Mouse (Mus musculus): ENCODE measurements around the gene Abhd14a. TPM values are rescaled to one million over a fixed set of nuclear protein-coding genes. Genes with fewer than 3 reads are reported as not detected.

The Abhd14a gene
- total and polyA plus RNA-seq, 2 experiments from 2014 or later: 54.4 to 84.1 TPM

DNA sequence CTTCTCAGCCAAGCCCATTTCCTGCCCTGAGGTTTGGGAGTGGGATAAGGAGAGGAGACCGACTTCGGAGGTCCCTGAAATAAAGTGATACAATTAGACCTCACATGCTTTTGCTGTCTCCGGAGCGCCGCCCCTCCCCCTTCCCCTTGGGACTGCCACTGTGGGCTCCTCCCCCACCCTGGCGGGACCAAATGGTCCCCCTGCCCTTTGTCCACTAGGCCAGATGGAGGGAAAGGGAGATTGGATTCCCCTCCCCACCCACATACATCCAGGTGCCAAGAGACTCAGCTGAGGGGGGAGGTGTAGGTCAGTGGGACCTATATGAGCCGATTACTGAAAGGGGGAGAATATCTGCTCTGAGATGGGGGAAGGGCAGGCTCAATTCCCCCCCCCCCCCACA lies 5.3 kb upstream of the Abhd14a start:
- ATAC-seq (no peak), DNase-seq (peak; percentile 30)
- Histone ChIP-seq H3K4me3 (ENCODE audit: low read depth, low read length) (peak overlapping the region; percentile 71), H3K9ac (peak overlapping the region; percentile 92), H3K4me2 (ENCODE audit: low read depth) (peak overlapping the region; percentile 97), H3K27ac (ENCODE audit: low read depth, low read length) (peak overlapping the region; percentile 91), H3K27me3 (ENCODE audit: insufficient read depth, low read length) (no peaks in the 10 kb centered on the region), H3K9me3 (ENCODE audit: low read length) (no peaks in the 10 kb centered on the region), H3K36me3 (ENCODE audit: insufficient read depth) (no peaks in the 10 kb centered on the region), H3K4me1 (ENCODE audit: insufficient read depth) (peaks cover 41% of the 10 kb centered on the region)
- no peak for TF ChIP-seq CTCF (IDR thresholded peaks at IDR 0.05; ENCODE audit: low read depth)
- WGBS: under 1% methylated on average over 7 of the region's 7 CpGs

DNA sequence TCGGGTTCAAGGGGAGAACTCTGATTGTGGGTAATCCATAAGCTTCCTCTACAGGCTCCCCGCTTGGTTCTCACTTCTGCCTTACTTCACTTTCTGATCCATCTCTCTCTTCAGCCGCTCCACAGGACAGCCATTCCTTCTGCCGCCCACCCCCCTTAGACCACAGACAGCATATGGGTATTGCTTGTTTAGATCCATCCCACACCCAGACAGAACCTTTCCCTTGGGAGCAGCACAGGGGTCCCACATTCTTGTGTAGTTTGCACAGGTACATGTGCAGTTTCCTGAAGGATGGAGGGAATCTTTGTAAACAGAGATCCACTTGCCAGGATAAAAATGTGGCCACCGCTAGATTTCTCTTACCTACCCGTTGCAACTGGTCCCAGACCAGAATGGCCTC lies 4.9 kb upstream of the Abhd14a start:
- DNase-seq (no peak), ATAC-seq (no peak)
- peak overlapping the region; percentile 97 for H3K4me2 ChIP-seq (ENCODE audit: low read depth)
- H3K9me3 ChIP-seq (ENCODE audit: low read length): no peaks in the 10 kb centered on the region
- H3K4me1 ChIP-seq (ENCODE audit: insufficient read depth): peaks cover 41% of the 10 kb centered on the region
- no peak overlapping the region for H3K4me3 ChIP-seq (ENCODE audit: low read depth, low read length)
- WGBS: 27% methylated on average over 6 of the region's 6 CpGs
- TF ChIP-seq CTCF (IDR thresholded peaks at IDR 0.05; ENCODE audit: low read depth): no peak
- H3K27me3 ChIP-seq (ENCODE audit: insufficient read depth, low read length): no peaks in the 10 kb centered on the region
- peak overlapping the region; percentile 91; the same call in 1 of the 2 replicates for H3K27ac ChIP-seq (ENCODE audit: low read depth, low read length)
- H3K36me3 ChIP-seq (ENCODE audit: insufficient read depth): no peaks in the 10 kb centered on the region
- H3K9ac ChIP-seq: peak overlapping the region; percentile 92; the same call in 1 of the 2 replicates

DNA sequence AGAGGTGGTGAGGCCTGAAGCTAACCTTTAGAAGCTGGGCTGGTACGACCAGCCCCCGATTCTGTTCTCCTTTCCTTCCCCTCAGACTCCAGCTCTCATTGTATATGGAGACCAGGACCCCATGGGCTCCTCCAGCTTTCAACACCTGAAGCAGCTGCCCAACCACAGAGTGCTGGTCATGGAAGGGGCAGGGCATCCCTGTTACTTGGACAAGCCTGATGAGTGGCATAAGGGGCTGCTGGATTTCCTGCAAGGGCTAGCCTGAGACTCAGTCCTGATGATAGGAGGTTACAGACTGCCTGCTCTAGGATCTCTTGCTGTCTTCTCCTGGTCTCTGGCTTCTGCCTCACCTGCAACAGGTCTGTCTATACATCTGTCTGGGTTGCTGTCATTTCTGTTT lies 4.4 kb upstream of the Abhd14a start:
- no peak overlapping the region for H3K4me3 ChIP-seq (ENCODE audit: low read depth, low read length)
- no peak for DNase-seq
- TF ChIP-seq CTCF (IDR thresholded peaks at IDR 0.05; ENCODE audit: low read depth): no peak
- no peak overlapping the region for H3K27ac ChIP-seq (ENCODE audit: low read depth, low read length)
- WGBS: 68% methylated on average over 2 of the region's 2 CpGs
- H3K4me1 ChIP-seq (ENCODE audit: insufficient read depth): peaks cover 37% of the 10 kb centered on the region
- no peak overlapping the region for H3K4me2 ChIP-seq (ENCODE audit: low read depth)
- no peaks in the 10 kb centered on the region for H3K27me3 ChIP-seq (ENCODE audit: insufficient read depth, low read length)
- H3K9me3 ChIP-seq (ENCODE audit: low read length): no peaks in the 10 kb centered on the region
- ATAC-seq: no peak
- H3K9ac ChIP-seq: no peak overlapping the region
- no peaks in the 10 kb centered on the region for H3K36me3 ChIP-seq (ENCODE audit: insufficient read depth)

DNA sequence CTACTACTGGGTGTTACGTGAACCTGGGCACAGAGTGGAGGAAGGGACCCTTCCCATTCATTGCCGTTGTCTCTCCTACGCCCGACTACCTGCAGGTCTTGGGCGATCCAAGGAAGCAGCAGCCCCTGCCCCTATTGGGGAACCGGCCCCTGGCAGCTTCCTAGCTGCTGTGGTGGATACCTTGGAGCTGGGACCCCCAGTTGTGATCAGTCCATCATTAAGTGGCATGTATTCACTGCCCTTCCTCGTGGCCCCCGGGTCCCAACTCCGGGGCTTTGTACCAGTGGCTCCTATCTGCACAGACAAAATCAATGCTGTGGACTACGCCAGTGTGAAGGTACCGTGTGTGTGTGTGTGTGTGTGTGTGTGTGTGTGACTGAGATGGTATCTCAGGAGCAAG lies 3.8 kb upstream of the Abhd14a start:
- TF ChIP-seq CTCF (IDR thresholded peaks at IDR 0.05; ENCODE audit: low read depth): no peak
- ATAC-seq: no peak
- 85% methylated on average over 11 of the region's 11 CpGs for WGBS
- Histone ChIP-seq H3K27ac (ENCODE audit: low read depth, low read length) (no peak overlapping the region), H3K4me2 (ENCODE audit: low read depth) (no peak overlapping the region), H3K36me3 (ENCODE audit: insufficient read depth) (no peaks in the 10 kb centered on the region), H3K4me3 (ENCODE audit: low read depth, low read length) (no peak overlapping the region), H3K4me1 (ENCODE audit: insufficient read depth) (peaks cover 31% of the 10 kb centered on the region), H3K9me3 (ENCODE audit: low read length) (no peaks in the 10 kb centered on the region), H3K9ac (no peak overlapping the region), H3K27me3 (ENCODE audit: insufficient read depth, low read length) (no peaks in the 10 kb centered on the region)
- no peak for DNase-seq

DNA sequence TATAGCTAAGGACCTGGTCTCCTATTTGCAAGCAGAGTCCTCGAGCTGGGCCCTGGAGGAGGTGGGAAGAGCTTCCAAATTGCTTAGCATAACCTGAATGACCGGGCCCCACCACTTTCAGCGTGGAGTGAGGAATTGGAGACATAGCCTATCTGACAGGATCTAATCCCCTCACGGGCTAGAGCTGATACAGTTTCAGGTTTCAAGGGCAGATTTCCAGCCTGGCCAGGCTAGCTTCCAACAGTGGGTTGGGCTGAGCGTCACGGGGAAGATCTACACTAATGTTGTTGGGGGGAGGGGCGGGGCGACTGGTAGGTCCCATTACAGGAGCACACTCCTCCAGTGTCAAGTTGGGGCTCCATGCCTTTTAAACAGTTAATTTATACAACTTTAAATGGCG lies 3.2 kb upstream of the Abhd14a start:
- Histone ChIP-seq H3K9ac (no peak overlapping the region), H3K9me3 (ENCODE audit: low read length) (no peaks in the 10 kb centered on the region), H3K4me2 (ENCODE audit: low read depth) (no peak overlapping the region), H3K4me3 (ENCODE audit: low read depth, low read length) (no peak overlapping the region), H3K27ac (ENCODE audit: low read depth, low read length) (no peak overlapping the region), H3K4me1 (ENCODE audit: insufficient read depth) (peaks cover 28% of the 10 kb centered on the region), H3K36me3 (ENCODE audit: insufficient read depth) (no peaks in the 10 kb centered on the region), H3K27me3 (ENCODE audit: insufficient read depth, low read length) (no peaks in the 10 kb centered on the region)
- TF ChIP-seq CTCF (IDR thresholded peaks at IDR 0.05; ENCODE audit: low read depth): no peak
- 26% methylated on average over 9 of the region's 9 CpGs for WGBS
- ATAC-seq (no peak), DNase-seq (no peak)

DNA sequence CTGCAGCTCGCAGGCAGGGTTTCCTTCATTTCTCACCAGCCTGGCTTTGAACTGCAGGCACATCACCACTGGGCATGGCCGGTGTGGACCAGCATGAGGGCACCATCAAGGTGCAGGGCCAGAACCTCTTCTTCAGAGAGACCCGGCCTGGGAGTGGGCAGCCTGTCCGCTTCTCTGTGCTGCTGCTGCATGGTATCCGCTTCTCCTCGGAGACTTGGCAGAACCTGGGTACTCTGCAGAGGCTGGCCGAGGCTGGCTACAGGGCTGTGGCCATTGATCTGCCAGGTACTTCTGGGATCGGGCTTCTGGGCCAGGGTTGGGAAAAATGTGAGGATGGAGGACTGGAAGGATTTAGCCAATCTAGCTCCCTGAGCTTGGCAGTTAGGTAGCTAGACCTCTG lies 2.5 kb upstream of the Abhd14a start:
- H3K36me3 ChIP-seq (ENCODE audit: insufficient read depth): no peaks in the 10 kb centered on the region
- H3K4me1 ChIP-seq (ENCODE audit: insufficient read depth): peaks cover 26% of the 10 kb centered on the region
- no peak overlapping the region for H3K4me2 ChIP-seq (ENCODE audit: low read depth)
- DNase-seq (no peak), ATAC-seq (no peak)
- H3K9ac ChIP-seq: no peak overlapping the region
- TF ChIP-seq CTCF (IDR thresholded peaks at IDR 0.05; ENCODE audit: low read depth): no peak
- no peak overlapping the region for H3K27ac ChIP-seq (ENCODE audit: low read depth, low read length)
- H3K27me3 ChIP-seq (ENCODE audit: insufficient read depth, low read length): no peaks in the 10 kb centered on the region
- no peak overlapping the region for H3K4me3 ChIP-seq (ENCODE audit: low read depth, low read length)
- WGBS: 90% methylated on average over 8 of the region's 8 CpGs
- no peaks in the 10 kb centered on the region for H3K9me3 ChIP-seq (ENCODE audit: low read length)

DNA sequence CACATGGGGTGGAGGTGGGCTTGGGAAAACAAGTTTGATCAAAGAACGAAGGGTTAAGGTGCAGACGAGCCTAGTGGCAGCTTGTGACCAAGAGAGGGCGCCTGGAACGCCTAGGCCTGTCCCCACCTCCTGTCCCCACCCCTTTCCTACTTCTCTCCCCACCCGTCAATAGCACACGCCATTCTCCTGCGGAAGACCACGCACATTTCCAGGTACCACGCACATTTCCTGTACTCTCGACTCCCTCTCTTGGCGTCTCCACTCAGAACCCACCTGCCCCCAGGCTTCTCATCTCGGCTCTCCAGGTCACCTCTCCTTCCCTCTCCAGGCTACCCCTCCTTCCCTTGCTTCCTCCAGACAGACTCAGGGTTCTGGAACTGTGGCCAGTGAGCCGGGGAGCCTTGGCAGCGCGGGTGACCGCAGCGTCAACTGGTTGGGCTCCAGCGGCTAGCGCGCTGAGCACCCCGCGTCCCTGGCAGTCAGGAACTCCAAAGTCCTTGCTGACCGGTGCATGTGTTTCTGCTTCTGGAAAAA lies 1.1 kb upstream of the Abhd14a start:
- Histone ChIP-seq H3K27me3 (ENCODE audit: insufficient read depth, low read length) (no peaks in the 10 kb centered on the region), H3K4me2 (ENCODE audit: low read depth) (peak overlapping the region; percentile 82), H3K9me3 (ENCODE audit: low read length) (no peaks in the 10 kb centered on the region), H3K36me3 (ENCODE audit: insufficient read depth) (no peaks in the 10 kb centered on the region), H3K4me3 (ENCODE audit: low read depth, low read length) (peak overlapping the region; percentile 55), H3K4me1 (ENCODE audit: insufficient read depth) (peaks cover 26% of the 10 kb centered on the region), H3K27ac (ENCODE audit: low read depth, low read length) (peak overlapping the region; percentile 54; the same call in 1 of the 2 replicates), H3K9ac (peak overlapping the region; percentile 57)
- DNase-seq (peak; percentile 83), ATAC-seq (peak; percentile 78)
- WGBS: 3% methylated on average over 23 of the region's 23 CpGs
- peak; percentile 78 for TF ChIP-seq CTCF (IDR thresholded peaks at IDR 0.05; ENCODE audit: low read depth)
